Mouse (Mus musculus): ENCODE measurements around the gene Vrk3. TPM values are rescaled to one million over a fixed set of nuclear protein-coding genes. Genes with fewer than 3 reads are reported as not detected.

Gene Vrk3
- total RNA-seq, 2 experiments from 2014 or later: 40.4 to 42.1 TPM

DNA sequence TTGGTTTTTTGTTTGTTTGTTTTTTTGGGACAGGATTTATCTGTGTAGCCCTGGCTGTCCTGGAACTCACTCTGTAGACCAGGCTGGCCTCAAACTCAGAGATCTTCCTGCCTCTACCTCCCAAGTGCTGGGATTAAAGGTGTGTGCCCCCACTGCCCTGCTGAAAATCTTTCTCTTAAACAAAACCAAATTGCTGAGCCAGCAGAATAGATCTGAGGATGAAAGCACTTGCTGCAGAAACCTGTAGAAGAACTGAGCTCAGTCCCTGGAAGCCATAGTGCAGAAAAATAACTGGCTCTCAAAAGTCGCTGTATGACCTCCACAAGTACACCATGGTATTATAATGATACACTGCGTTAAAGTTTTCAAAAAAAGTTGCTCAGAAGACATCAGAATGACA is 9.0 kb downstream of the Vrk3 start:
- DNase-seq (ENCODE audit: low spot score in 2 of 2): no peak

DNA sequence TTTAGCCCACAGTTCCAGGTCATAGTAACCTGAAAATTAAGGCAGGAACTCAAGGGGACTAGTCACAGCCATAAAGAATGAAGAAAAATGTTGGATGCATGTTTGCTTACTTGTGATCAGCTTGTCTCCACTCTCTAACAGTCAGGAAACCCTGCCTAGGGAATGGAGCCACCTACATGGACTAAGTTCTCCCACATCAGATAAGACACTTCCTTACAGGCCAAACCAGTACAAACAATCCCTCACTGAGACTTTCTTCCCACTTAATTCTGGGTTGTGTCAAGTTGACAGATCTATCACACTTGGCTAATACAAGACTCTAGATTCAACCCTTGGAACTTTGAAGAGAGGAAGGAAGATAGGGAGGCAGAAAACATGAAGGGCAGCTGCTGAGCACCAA is 12.2 kb downstream of the Vrk3 start:
- no peak for DNase-seq (ENCODE audit: low spot score in 2 of 2)

DNA sequence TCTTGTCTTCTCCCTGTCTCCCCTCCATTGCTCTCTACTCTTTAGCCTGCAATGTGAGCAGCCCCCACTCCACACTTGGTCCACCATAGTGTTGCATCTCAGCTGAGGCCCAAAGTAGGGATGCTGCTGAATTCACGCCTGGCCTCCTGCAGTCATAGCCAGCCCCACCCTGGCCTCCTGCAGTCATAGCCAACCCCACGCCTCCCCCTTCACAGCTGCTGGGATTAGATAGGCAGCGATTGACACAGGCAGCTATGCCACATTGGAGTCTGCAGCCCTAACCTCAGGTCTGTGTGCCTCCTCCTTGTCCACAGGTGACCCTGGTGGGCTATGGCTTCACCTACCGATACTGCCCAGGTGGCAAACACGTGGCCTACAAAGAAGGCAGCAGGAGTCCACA is 19.9 kb downstream of the Vrk3 start:
- no peak for DNase-seq (ENCODE audit: low spot score in 2 of 2)

DNA sequence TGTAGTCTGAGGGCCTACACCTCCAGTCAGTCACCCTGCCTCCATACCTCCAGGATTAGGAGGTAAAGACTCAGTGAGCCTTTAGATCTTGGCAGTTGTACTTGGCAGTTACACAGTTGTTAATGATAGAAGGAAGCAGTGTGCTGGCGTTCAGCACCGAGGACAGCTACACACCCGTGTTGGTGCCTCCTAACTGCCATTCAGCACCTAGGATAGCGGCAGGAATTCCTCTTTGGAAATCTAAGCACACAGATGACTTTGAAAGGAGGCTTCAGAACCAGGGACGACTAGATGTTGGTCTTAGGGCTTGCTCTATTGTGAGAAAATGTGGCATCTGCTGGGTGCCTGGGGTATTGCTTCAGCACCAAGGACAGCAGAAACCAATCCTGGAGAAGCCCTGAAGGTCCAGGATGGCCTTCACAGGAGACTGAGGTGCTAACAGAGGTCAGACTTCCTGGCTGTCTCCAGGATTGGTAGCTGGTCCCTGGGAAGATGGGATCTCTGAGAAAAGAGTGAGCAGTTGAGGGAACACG is 21.9 kb downstream of the Vrk3 start:
- peak; percentile 56 to 62 for DNase-seq (ENCODE audit: low spot score in 2 of 2)

DNA sequence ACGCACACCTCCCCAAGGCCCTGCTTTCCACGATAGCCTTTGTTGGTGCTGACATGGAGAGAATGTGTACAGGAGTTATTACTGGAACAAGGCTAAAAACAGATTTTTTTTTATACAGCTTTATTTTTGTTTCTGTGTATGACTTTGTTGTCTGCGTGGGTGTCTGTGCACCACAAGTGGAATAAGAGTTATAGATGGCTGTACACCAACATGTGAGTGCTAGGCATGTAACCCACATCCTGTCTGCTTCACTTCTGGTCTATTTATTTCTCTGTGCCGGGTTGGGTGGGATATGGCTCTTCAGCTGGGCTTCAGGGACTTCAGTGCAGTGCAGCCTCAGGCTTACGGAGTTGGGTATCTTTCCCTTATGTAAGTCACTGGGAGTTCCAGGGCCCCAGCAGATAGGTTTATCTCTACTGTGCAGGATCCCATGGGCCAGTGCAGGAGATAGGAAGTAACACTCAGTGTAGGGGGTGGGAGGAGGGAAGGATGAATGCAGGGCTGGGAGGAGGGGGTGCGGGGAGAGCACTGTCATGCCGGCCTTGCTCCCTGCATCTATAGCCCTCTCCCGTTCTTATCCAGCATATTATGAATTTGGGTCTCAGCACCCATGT is 24.5 kb downstream of the Vrk3 start:
- no peak for DNase-seq (ENCODE audit: low spot score in 2 of 2)

DNA sequence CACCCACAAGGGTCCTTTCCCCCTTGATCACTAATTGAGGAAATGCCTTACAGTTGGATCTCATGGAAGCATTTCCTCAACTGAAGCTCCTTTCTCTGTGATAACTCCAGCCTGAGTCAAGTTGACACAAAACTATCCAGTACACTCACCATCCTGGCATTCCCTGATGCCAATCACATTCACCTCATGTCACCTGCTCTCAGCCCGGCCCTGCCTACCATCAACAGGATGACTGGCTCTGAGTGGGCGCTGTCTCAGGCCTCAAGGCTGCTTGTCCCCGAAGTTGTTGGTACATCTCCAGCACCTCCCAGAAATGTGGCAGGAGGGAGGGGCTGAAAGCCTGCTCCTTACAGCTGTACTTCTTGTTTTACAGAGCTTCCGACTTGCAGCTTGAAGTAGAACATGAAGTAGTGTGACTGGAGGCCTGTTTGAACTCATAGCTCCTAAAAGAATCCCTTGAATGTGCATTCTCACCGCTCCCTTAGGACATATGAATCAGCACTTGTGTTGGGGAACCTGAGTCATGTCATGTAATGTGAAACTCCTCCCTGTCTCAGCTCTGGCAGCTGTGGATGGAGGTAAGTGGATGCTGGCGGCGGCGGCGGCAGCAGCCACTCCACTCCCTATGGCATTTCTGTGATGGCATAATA is 28.8 kb downstream of the Vrk3 start:
- no peak for DNase-seq (ENCODE audit: low spot score in 2 of 2)

DNA sequence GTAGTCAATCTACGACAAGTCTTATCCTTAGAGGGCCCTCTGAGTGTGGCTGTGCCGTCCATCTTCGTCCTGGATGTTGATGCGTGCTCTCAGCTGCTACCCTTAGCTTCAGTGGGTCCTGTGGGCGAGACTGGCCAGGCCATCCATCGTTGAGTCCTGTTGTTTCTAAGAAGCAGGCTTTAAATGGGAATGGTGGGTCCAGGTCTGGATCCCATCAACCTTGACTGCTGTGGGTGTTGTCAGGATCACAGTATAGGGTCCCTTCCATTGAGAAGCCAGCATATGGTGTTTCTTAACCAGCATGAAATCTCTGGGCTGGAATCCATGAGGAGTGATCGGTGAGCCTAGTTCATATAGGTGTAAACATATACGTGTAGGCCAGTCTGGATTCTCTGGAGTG is 31.9 kb downstream of the Vrk3 start:
- no peak for DNase-seq (ENCODE audit: low spot score in 2 of 2)

DNA sequence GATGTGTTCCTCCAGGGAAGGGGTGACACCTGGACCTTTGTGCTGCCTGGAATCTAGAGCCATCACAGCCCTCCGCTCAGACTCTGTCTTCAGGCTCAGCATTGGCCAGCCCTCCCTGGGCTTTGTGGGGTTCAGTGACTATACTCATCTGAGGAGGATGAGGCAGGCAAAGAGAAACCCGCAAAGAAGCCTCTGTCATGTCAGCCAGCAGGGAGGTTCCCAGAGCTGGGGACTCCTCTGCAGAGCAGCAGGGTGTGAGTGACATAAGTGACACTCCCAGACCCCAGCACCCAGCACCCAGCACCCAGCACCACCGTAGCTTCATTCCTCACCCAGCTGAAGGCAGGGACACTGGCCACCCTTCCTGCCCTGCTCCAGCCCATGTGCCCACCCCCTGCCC is 41.3 kb downstream of the Vrk3 start:
- DNase-seq (ENCODE audit: low spot score in 2 of 2): peak in 1 of 2 experiments; percentile 8

DNA sequence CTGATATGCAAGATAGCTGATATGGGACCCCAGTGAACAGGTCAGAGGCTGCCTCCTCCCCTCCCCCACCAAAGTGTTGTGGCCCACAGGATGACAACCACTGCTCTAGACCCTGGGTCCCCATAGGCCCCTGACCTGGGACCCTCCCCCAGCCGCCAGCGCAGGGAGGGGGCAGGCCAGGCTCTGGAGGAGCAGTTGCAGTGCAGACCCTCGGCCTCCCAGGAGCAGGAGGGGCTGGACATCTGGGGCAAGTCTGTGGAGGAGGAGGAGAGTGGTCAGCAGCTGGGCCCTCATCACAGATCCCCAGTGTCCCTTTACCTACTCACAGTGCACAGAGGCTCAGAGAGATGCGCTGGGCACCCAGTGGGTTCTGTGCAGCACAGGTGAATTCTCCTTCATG is 41.9 kb downstream of the Vrk3 start:
- peak in 1 of 2 experiments; percentile 14 for DNase-seq (ENCODE audit: low spot score in 2 of 2)

DNA sequence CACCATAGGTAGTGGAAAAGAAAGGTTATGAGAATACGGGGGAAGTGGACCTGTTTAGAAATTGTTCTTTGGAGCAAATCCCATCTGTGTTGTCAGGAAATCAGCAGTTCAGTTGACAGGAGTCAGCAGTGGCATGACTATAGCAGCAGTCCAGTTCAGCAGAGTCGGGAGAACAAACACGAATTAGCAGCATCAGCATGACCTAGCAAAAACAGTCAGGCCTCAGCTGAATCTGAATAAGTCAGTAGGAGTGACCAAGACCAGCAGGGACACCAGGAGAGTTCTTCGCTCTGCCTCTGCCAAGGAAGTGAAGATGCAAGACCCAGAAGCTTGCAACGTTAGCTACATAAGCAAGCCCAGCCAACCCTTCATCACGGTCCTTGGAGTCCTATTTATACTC is 44.6 kb downstream of the Vrk3 start:
- DNase-seq (ENCODE audit: low spot score in 2 of 2): peak in 1 of 2 experiments; percentile 5

DNA sequence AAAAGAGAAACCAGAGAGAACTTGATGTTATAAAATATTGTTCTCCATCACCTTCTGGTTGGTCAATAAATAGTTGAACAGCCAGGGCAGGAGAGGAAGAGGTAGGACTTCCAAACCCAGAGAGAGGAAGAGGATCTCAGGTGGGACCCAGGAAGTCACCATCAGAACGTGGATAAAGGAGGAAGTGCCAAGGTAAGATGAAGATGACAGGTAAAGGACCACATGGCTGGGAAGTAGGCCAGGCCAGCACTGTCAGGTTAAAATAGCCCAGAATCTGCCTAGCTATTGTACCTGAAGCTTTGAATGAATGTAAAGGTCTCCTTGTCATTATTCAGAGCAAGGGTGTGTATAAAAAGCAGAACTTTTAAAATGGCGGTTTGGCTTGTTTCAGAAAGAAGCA is 60.7 kb downstream of the Vrk3 start:
- no peak for DNase-seq (ENCODE audit: low spot score in 2 of 2)

DNA sequence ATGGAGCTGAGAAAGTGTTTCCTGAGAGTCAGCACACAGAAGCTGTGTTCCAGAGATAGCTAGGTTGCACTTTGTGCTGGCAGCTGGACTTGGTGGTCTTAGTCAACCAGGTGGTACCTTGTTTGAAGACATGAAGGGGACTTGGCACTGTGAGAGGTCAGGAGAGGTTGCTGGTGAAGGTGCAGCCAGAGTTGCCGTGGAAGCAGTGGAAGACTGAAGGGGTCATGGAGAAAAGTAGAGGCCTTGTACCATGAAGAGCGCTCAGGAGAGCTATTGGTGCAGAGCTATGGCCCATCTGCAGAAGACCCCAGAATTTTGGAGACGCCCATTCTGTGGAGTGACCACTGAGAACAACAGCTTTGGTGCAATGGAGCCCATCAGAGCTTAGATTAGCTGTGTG is 61.3 kb downstream of the Vrk3 start:
- peak in 1 of 2 experiments; percentile 12 for DNase-seq (ENCODE audit: low spot score in 2 of 2)

DNA sequence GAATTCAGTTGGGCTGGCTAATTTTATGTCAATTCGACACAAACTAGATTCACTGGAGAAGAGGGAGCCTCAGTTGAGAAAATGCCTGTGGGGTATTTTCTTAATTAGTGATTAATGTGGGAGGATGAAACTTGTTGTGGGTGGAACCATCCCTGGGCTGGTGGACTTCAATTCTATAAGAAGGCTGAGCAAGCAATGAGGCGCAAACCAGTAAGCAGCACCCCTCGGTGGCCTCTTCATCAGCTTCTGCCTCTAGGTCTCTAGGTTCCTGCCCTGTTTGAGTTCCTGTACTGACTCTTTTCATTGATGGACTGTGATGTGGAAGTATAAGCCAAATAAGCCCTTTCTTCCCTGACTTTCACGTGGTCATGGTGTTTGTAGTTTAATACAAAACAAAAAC is 62.2 kb downstream of the Vrk3 start:
- no peak for DNase-seq (ENCODE audit: low spot score in 2 of 2)

DNA sequence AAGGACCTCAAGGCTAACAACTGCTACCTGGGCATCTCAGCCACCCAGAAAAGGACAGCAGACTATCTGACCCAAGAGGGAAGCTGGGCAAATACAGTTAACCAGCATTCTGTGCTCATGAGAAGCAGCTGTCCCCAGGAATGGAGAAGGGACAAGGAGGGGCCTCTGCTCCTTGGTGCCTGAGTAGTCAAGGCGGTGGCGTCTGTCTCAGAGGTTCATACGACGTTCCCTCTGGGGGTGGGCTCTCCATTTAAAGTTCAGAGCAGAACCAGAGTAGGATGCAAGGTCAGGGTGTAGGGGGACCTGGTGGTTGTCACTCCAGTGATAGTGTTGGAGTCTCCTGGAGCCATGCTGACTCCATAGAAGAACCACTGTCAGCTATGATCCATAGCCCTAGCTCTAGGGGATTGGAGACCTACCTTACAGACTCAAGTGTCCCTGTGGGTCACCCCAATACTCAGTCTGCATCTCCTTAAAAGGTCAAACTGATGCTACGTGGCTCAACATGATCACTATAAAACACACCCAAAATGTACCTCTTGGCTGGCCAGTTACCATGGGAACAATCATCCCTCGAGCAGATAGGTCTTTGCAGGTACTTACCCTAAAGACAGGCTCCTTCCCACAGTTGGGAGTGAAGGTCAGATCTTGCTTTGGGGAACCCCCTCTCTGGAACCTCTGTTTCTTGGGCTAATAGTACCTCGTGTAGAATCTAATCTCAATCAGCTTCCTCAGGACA is 62.8 kb downstream of the Vrk3 start:
- DNase-seq (ENCODE audit: low spot score in 2 of 2): peak in 1 of 2 experiments; percentile 16

DNA sequence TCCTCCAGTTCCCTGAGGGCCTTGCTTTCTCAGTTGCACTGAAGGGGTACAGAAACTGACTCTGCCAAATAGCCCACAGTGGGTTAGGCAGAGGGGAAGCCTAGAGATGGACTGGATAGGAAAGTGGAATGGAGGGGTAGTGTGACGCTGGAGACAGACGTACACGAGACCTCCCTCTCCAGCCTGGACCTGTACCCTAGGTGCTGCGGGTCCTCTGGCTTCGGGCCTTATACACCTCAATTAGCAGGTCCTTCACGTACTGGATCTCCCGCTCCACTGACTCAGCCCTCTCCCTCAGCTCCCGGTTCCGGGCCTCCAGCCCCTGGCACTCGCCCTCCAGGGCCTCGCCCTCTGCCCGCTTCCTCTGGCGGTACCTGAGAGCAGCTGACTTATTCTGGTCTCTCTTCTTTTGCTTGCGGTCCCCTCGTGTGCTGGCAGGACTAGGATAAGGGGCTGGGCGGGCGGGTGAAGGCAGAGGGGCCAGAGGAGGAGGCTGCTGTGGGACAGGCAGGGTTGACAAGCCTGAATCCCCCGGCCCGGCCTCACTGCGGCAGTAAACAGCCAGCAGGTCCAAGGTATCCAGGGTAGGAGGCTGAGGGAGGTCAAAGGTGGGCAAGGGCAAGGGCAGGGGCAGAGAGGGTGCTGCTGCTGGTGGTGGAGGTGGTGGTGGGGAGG is 64.6 kb downstream of the Vrk3 start:
- DNase-seq (ENCODE audit: low spot score in 2 of 2): peak in 1 of 2 experiments; percentile 17

DNA sequence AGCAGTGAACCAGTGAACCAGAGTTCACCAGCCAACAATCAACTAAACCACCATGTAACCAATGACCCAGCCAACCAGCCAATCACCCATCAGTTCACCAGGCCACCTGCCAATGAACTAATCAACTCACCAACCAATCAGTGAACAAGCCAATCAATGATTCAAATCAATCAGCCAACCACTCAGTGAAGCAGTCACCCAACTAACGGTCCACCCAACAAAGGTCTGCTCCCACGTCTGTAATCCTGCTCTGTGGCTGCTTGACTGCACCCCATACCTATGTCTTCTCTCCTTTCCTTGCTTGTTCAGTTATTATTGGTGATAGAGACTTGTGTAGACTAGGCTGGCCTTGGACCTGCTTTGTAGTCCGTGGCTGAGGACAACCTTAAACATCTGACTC is 65.8 kb downstream of the Vrk3 start:
- DNase-seq (ENCODE audit: low spot score in 2 of 2): peak in 1 of 2 experiments; percentile 9

DNA sequence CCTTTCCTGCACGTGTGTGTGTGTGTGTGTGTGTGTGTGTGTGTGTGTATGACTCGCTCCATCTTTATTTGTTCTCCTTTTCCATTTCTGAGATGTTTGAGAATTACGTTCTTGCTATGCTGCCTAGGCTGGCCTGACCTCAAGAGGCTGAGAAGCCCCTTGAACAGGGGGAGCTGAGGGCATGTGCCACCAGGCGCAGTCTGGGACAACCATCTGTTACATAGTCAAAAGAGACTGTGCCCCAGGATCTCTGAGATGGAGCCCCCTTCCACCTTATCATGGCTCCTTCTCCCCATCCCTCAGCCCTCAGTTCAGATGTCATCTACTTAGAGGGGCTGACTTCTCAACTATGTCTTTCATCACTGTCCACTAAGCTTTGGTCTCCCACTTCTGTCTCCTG is 66.2 kb downstream of the Vrk3 start:
- peak in 1 of 2 experiments; percentile 15 for DNase-seq (ENCODE audit: low spot score in 2 of 2)

DNA sequence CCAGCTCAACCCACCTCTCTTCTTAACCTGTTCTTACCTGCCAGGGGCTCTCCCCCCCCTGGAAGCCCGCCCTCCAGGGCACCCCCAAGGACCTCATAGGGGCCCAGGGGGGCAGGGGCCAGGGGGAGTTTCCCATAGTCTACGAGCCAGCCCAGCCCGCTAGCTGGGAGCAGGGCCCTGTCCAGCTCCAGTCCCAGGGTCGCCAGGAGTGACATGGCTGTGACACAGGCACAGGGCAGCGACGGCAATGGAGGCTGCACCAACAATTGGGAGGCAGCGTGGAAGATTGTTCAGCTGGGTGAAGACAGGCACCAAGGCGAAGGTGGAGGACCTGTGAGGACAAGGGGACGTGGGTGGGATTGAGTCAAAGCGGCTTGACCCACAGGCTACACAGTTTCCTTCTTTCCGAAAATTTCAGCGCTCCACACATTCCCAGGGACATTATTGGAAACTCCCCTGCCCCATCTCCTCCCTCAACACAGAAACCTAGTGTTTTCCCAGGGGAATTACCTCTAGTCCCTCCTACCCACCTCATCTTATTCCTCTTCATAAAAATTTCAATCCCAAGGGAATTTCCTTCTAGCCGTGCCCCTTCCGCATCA is 66.8 kb downstream of the Vrk3 start:
- DNase-seq (ENCODE audit: low spot score in 2 of 2): peak; percentile 7 to 34

DNA sequence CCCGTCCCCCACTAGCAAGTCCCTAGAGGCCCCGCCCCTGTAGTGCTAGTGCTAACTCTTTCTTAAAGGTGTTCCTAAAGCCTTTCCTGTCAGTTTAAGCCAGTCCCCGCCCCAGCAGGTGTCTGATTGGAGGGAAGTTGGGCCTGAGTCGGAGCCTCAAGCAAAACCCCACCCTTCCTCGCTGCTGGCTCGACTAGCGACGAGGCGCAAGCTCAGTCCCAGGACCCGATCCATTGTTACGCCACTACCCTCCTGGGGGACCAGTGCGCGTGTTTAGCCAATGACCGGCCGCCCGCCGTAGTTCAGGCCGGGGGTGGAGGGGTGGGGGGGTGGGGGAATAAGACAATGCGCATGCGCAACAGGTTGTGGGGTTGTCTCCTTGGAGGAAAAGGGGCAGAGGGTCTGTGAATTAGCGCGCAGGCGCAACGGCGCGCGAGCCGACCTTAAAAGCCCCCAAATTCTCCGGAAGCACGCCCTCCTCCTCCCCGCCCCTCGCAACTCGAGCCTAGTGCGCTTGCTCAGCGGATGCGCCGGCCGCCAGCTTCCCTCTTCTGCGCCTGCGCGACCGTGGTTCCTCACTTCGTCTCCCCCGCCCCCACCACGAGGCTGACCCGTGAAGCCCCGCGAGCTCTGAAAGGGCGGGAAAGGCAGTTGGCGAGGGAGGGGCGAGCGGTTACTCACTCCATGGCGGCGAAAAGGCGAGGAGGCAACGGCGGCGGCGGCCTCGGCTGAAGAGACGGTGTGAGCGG is 67.7 kb downstream of the Vrk3 start, which contains the start of the genes Nup62 and Il4i1:
Gene Nup62, plus strand, starts transcription at position 368 of the 749 bp plus-strand sequence.
Gene Il4i1, plus strand, starts transcription at position 667 of the 749 bp plus-strand sequence.
- peak; percentile 98 to 99 for DNase-seq (ENCODE audit: low spot score in 2 of 2)

DNA sequence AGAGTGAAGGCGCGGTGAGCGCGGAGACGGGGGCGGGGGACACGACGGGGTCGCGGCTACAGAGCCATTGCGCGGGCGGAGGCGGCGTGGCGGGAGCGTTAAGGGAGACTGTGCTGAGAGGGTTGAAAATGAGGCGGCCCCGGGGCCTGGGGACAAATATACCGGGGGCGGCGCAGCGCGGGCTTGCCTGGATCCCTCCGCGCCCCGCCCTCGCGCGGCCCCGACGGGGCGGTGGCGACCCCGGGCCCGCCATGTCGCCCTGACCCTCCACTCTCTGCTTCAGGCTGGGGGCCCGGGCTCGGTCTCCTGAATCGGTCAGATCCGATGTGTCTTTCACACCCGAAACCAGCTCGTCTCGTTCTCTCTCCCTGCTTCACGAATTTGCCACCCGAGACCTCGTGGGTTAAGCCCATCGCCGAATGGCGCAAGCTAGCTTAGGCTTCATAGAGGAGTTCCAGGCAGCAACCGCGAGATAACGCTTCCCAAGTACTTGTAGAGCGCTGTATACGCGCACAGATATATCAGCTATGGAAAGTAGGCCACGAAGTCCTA is 68.3 kb downstream of the Vrk3 start, which contains the start of gene Atf5:
Gene Atf5, minus strand, starts transcription at position 189 of the 552 bp plus-strand sequence.
- DNase-seq (ENCODE audit: low spot score in 2 of 2): peak in 1 of 2 experiments; percentile 69

All from adrenal gland, adult 18-20 months (tissue).